Mouse (Mus musculus) cerebellum, postnatal 25 days (tissue): Measurements from ENCODE around the gene Nfatc3.
A peak's percentile ranks its signal among the peaks of the same experiment; 100 is the strongest.
"Not testable (repeated sequence)": the region's sequence is repeated elsewhere in the genome, so short reads cannot be mapped to it uniquely, and the experiment has no call there.

Source experiments
- DNase-seq, 2 experiments: peaks; one replicate each; pipeline ENCODE4 v3.0.0; 2021; ENCODE audit warnings: mixed read lengths in 2 of 2

Nfatc3 gene

DNA sequence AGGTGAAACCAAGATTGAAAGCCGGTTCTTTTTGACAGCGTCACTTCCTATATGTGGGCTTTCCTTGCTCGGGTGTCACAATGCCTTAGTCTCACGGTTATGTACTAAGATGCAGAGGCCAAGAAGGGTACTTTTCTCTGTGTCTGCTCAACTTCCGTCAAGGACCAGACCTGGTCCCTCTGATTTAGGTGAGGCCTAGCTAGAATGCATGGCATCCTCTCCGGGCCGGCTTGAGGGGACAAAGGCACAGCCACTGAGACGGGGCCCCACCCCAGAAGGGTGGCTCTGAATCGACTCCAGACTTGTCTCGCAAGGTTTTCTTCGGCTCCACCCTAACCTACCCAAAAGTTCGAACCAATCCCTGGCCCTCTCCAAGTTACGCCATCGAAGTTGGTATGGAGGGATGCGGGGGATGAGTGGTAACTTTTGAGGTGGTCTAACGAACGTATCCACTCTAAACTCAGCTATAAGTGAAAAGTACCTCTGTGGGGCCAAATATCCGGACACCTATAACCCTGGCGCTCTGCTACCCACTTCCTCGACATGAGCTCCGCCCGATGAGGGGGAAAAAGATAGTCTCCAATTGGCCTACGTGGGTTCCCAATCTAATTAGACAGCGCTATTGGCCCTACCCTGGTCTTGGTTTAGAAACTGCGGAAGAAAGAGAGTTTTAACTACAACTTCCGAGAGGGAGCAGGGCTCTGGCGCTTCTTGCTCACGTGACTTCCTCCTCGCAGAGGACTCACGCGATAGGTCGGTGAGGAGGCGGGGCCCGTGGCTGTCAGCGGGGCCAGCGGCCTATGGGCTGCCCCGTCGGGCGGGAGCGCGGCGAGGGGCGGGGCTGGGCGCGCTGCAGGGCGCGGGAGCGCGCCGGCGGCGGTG is at the start of gene Nfatc3:
Gene Nfatc3, plus strand, starts transcription at position 110 of the 882 bp plus-strand sequence.
- DNase-seq = peak; percentile 93 to 98

DNA sequence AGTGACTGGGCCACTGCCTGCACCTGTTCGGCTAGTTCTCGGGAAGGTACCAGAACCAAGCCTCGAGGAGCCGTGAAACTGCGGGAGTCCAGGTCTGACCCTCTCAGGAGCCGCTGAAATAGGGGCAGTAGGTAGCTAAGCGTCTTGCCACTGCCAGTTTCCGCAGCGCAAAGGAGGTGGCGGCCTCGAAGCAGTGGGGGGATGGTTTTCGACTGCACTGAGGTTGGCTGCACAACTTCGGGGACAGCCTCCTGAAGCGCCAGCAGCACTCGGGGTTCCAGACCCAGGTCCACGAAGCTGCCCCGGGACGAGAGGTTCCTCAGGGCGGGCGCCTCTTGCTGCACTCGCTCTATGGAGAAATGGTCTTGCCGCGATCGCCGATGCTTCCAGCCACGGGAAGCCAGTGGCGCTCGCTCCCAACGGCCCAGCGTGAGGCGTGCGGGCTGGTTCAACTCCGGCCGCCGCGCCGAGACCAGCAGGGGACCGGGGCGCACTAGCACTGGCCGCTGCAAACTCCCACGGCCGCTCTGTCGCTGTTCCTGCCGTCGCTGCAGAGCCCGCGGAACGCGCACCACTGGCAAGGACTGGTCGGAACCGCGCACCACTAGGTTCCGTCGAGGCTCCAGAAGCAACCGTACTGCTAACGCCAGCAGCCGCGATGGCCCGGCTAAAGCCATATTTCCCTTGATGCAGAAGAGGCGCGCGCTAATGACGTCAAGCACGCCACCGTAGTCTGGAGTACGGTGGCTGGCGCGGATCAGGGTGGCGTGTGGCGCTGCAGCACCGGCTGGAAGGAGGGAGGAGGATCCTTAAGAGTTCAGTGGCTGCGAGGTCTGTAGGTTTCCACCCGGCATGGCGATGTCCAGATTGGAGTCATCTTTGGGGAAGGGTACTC is 47.6 kb upstream of the Nfatc3 start:
- peak; percentile 97 to 98 for DNase-seq

DNA sequence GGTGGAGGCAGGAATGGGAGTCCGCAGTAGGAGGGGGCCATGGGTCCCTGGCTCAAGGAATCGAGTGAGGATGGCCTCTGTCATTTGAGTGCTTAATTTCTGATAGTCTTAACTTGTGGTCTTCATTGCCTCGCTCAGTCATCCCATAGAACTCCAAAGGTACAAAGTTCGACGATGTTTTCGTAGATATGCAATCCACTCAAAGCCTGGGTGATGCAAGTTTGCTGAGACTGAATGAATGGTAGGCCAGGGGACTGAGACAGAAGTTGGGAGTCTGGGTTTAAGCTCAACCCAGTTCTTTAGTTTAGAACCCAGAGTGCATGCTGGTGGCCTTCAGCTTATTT is 47.0 kb upstream of the Nfatc3 start, which contains the start of gene Ddx28:
Gene Ddx28, minus strand, starts transcription at position 240 of the 344 bp plus-strand sequence.
- no peak for DNase-seq

DNA sequence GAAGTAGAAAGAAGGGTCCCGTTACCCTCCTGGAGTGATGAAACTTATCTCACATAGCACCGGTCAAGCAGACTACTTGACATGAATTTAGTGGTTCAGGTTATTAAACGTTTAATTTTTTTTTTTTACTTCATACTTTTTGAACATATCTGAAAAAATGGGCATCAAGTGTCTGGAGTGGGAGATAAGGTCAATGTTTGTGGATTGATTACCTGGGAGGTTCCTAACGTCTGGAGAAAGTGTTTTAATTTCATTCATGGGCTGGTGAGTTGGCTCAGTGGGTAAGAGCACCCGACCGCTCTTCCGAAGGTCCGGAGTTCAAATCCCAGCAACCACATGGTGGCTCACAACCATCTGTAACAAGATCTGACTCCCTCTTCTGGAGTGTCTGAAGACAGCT is 46.4 kb upstream of the Nfatc3 start:
- DNase-seq = not testable (repeated sequence)

DNA sequence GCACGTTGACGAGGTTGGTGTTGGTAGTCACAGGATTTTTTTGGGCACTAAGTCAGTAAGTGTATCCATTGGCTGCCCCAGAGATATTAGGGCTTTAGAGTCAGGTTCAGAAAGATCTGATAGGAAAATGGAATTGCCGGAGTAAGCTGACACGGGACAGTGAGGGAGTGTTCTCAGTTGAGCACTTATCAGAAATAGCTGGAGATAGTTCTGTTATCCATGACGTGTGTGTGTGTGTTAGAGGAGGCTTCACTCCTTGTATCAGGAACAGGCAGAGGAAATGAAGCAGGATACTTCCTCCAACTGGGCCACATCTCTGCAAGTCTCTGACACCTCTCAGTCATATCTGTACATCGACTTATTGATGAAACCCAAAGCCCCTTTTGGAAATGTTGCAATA is 42.4 kb upstream of the Nfatc3 start:
- no peak for DNase-seq

DNA sequence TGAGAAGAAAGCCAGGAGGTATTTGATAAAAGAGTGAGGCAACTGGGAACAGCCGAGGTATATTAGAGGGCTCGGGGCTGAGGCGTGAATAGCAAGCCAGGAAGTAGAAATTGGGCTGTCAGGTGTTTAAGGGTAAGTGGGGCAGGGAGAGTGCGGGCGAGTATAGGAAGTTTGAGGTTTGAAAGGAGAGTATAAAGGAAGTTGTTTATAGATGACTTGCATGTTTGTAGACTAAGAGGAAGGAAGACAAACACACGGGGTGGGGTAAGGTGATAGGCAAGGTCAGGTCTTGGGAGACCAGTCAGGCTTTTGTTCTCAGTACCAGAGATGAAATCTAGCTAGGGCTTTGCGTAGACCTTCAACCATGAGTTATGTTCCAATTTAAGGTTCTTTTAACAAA is 41.5 kb upstream of the Nfatc3 start:
- no peak for DNase-seq

DNA sequence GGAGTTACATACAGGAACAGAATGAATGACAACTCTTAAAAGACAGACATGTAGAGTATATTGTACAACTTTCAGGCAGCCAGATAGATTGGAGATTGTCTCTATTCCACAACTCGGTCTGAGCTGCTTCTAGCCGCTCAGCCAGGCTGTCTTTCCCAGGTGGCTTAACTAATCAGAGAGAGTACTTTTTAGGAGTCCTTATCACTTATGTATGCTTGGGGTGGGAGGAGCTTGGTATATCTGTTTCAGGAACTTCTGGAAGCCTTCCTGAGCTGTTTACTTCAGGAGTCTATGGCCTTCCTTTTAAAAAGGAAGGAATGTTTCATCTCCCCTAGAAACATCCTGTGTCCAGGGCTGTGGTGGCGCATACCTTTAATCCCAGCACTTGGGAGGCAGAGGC is 40.6 kb upstream of the Nfatc3 start:
- no peak for DNase-seq

DNA sequence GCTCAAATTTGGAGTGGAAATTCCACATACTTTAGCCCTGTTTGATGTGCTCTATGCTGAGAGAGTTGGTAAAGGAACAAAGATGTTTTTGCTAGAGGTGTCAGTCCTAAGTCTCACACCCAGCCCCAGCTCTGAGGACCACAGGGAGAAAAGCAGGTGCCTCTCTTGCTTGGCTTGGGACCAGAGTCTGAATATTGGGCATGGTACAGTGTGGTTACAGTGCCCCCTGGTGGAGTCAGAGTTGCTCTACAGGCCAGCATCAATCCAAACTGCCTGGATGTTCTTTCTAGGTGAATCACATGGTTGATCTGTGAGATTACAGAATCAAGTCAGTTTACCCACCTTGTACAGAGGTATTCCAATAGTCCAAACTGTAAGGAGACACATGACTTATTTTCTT is 36.2 kb upstream of the Nfatc3 start:
- DNase-seq = peak; percentile 87 to 90

DNA sequence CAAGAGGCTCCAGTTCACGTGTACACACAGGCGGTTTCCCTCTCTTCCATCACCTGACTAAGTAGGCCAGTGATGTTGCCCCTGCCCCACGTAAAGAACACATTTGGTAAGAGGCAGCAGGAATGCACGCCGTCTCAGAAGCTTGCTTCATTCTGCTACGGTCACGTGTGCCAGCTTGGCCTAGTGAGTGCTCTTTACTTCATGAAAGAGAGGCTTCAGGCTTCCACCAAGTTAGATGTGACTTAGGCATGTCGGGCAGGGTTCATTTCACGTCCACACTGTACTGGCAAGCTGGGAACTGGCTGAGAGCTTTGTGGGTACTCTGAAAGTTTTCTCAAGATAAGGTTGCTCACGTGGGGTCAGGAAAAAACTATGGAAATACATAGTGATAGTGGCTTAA is 19.9 kb upstream of the Nfatc3 start:
- DNase-seq = no peak

DNA sequence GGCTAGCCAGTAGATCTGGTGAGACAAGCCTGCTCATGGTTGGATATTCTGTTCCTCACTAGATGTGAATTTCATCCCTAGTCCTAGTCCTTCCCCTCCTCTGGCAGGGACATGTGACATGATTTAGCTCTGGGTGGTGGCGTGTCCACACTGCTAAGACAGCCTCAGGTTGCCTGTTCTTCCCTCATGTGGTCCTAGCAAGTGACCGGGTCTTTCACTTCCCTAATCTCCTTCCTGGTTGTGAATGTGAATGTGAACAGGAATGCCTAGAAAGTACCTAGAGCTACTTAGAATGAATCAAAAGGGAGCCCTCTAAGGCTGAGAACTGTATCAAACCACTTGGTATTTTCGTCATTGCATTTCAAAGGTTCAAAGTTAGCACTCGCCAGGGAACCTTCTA is 19.0 kb upstream of the Nfatc3 start:
- DNase-seq = no peak

DNA sequence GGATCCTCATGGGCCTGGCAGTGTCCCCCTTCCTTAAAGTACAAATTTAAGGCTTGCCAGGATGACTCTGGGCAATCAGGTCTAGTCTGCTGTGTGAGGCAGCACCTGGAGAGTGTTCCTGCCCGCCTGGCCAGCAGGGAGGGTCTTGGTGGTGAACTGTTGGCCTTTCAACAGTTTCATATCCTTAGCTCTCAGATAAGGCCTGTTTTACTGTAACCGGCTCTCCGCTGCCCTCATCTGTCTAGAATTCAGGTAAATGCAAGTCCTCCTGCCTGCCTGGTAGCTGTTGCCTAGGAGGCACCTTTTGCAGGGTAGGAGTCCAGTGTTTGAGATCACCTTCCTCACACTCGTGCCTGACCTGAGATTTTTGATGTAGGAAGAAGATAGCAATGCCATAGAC is 18.4 kb upstream of the Nfatc3 start:
- no peak for DNase-seq

DNA sequence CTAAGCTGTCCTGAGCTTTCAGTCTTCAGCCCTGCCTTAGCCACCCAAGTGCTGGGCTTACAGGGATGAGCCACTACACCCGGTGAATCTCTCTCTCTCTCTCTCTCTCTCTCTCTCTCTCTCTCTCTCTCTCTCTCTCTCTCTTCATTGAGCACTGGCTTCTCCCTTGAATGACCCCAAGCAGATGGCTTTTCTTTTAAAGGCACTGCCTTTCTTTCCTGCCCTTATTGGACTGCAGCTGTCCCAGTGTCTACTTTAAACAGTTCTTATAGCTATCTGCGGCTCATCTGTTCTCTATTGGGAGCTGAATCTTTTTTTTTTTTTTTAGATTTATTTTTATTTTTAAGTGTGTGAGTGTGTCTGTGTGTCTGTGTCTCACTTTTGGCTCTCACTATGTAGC is 15.6 kb upstream of the Nfatc3 start:
- DNase-seq = no peak

DNA sequence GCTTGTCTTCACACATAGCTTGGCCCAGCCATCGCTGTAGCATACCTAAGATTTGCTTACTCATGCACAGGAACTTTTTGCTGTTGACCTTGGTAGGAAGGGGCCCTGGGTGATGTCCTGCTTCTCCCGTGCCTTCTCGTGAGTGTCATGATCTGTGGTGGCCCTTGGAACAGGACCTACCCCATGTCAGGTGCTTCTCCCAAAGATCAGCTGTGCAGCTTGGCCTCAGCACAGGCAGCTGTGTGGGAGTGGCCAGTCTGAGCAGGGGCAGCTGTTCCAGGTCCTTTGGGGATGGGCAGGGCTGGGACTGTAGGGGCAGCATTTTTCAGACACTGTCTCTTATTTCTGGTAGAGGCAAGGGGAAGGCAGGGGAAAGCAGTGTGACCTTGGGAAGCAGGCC is 14.5 kb upstream of the Nfatc3 start:
- DNase-seq = no peak

DNA sequence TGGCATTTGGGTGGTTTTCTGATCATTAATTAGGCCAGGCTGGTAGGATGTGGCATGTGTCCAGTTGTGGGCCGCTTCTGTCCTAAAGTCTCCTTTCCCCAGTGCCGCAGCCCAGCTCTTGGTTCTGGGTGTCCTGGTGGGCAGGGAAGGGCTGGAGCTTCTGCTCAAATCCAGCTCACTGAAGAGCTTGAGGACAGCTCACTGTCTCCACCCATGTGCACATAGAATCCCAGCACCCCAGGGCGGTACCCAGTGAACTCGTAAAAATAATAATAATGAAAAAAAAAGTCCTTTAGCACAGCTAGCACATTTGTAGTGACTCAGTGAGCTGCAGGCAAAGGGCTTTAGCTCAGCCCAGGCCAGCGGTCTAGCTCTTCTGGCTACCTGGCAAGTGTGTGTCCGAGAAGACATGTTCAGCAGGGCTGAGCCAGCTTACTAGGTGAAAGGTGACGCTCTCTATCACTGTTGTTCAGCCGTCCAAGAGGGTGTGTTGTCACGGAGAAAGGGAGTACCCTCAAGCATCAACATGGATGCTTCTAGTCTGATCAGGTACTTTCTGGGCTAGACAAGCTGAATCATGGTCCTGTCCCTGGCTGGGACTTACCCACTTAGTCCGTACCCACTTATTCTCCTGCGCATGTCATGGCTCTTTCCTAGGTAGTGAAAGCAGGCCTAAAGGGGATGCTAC is 11.6 kb upstream of the Nfatc3 start:
- no peak for DNase-seq

DNA sequence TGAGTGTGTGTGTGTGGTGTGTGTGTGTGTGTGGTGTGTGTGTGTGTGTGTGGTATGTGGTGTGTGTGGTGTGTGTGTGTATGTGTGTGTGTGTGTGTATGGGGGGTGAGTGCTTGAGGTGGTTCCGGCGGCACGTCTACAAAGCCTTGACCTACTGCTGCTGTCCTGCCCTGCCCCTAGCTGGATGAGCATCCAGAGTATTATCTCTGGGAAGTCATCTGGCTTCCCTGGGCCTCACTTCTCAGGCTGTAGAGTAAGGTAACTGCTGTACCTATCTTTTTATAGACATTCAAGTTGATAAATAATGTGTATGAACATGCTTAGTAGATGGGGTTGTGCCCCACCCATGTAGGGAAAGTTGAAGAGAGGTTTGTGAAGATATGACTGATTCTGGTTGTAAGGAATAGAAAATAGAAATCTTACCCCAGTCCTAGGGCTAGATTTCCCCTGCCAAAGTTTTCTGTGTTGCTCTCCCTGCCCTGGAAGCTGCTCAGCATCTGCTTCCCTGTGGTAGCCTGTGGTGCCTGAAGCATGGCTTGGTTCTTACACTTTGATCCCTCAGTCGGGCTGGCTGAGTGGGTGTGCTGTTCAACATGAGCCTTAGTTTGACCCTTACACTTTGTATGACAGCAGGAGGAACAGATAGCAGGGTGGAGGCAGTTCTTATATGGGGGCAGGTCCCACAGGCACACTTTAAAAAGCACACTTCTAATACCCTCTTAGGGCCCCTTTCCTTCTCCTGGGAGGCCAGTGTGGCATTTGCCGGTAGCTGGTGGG is 10.6 kb upstream of the Nfatc3 start:
- DNase-seq = no peak

DNA sequence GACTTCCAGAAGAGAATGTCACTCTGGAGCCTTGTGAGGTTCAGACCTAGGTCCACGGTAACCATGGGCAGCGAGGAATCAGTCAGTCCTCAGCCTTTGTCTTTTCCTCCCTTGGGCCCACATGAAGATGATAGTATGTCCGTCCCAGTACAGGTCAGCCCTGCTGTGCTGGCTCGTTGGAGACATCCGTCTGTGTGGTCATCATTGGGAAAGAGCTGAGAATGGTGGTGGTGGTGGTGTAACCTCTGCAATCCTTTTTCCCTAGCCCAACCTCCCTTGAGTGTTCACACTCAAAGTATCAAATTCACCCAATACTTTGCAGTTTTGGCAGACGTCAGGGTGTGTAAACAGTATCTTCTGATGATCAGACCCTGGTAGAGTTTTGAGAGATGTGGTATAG is 8.8 kb upstream of the Nfatc3 start:
- no peak for DNase-seq

DNA sequence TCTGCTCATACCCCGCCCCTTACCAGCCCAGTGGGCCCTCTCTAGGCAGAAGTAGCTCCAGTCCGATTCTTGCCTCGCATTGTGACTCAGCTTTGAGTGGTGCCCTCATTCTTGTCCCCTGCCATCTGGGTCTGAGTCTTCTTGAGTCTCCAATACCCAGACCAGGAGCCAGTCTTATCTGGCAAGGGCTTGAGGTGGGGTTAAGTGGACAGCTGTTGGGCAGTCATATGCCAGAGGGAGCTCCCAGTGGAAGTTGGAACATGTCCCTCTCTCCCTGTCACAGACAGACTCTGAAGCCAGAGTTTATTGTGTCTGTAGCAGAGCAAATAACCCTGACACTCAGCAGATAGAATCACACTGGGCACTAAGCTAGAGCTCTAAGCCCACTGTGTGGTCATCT is 7.6 kb upstream of the Nfatc3 start:
- no peak for DNase-seq

DNA sequence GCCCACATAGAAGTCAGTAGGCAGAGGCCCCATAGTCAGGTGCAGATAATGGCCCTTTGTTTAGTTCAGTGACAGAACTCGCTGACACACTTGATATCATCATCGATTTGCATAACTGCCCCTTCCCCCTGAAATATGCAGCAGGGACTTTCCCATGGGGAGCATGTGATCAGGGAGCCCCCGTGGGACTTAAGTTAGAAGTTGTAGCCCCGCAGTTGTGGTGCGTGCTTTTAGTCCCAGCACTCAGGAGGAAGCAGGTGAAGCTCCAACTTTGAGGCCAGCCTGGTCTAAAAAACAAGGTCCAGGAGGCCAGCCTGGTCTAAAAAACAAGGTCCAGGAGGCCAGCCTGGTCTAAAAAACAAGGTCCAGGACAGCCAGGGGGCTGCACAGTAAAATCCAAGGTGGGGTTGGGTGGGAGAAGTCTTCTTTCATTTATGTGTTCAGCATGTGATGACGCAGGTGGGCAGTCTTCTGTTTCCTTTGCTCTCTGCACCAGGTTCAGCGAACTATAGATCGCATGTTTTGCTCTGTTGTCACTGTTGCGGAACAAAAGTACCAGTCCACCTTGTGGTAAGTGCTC is 6.0 kb upstream of the Nfatc3 start:
- DNase-seq = no peak

DNA sequence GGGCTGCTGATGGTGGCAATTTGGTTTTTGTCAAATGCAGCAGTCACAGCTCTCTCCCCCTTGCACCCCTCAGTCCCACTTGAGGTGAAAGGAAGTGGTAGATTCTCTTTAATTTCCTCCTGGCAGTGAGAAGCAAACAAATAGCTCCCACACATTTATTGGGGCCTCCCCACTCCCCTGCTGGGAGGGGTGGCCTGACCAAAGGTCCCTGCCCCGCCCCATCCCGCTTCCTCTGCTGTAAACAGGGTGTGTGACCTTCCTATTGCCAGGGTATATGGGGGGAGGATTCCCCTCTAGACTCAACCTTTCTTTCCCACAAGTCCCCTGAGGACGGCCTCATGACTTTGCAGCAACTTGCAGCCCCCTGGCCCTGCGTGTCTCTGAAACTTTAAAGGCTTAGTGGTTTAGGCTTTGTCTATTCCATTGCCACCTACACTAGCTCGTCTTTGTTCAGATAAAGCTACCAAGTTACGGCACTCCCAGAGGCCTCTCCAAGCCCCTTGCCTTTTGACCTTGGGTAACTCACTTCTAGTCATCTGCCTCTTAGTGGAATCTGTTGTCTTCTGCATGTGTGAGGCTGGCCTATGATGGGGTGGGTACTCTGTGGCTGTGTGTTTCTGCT is 4.3 kb upstream of the Nfatc3 start:
- no peak for DNase-seq

DNA sequence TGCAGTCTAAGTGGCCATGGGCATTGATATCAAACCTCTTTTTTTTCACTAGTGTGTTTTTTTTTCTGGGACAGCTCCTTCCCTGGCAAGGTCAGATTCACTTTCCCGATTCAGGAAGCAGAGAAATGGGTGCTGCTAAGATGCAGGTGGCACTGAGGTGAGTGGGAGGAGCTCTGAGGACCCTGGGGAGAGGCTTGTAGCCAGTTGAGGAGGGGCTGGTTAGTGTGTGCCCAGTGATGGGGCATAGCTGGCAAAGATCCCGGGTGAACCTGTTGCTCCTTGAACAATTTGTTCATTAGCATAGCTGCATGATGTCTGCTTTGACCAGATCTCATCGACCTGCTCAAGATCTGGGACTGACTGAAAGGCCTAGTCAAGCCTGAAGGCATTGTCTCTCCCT is 3.6 kb upstream of the Nfatc3 start:
- DNase-seq = no peak

DNA sequence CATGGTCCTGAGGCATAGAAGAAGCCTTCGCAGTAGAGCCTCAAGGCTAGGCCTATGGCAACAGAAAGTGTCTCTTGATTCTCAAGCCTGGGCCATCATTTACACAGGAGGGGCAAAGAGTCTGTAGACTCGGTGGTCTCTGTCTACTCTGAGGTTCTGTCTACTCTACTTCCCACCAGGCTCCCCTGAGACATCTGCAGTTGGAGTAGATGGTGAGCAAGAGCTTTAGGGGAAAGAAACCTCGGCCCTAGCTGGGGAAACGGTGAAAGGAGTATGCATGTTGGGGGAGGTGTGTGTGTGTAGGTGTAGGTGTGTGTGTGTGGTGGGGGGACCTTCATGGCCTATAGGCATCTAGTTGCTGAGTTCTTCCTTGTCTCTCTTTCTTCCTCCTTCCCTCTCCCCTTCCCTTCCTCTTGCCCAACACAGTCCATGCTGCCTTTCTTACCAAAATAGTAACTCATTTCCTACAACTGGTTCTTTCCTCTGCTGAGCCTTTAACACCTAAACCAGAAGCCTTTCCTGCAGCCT is 2.1 kb upstream of the Nfatc3 start:
- DNase-seq = no peak
